Mouse (Mus musculus) embryonic facial prominence, embryonic 13.5 days (tissue): ENCODE measurements around the gene Olfr1431. TPM values are rescaled to one million over a fixed set of nuclear protein-coding genes. Genes with fewer than 3 reads are reported as not detected.
"Not testable (repeated sequence)": the region's sequence is repeated elsewhere in the genome, so short reads cannot be mapped to it uniquely, and the experiment has no call there.

ENCODE experiments used
- ATAC-seq: fragments of 200-750 bp; cut with Nextera tagmentation; 2 replicates; pipeline ENCODE4 v1.8.0; 2017; ENCODE audit warnings: low read depth; ENCODE audit not compliant: insufficient number of reproducible peaks, insufficient read depth, low FRiP score, low TSS enrichment
- H3K27ac ChIP-seq: fragments of 300-500 bp; sonication (generic); 2 replicates; pipeline ENCODE4 v1.5.1; 2015; ENCODE audit warnings: moderate library complexity, mild to moderate bottlenecking, inconsistent platforms
- H3K27me3 ChIP-seq: fragments of 300-500 bp; sonication (generic); 2 replicates; pipeline ENCODE4 v1.6.1; 2015; ENCODE audit warnings: mild to moderate bottlenecking, inconsistent platforms
- H3K36me3 ChIP-seq: fragments of 300-500 bp; sonication (generic); 2 replicates; pipeline ENCODE4 v1.6.1; 2015; ENCODE audit warnings: mild to moderate bottlenecking, inconsistent platforms
- H3K4me1 ChIP-seq: fragments of 300-500 bp; sonication (generic); 2 replicates; pipeline ENCODE4 v1.6.1; 2015; ENCODE audit warnings: inconsistent platforms
- H3K4me2 ChIP-seq: fragments of 300-500 bp; sonication (generic); 2 replicates; pipeline ENCODE4 v1.6.1; 2015; ENCODE audit warnings: moderate library complexity, mild to moderate bottlenecking, inconsistent platforms
- H3K4me3 ChIP-seq: fragments of 300-500 bp; sonication (generic); 2 replicates; pipeline ENCODE4 v1.5.1; 2015; ENCODE audit warnings: mild to moderate bottlenecking, inconsistent platforms
- H3K9ac ChIP-seq: fragments of 300-500 bp; sonication (generic); 2 replicates; pipeline ENCODE4 v1.6.1; 2015; ENCODE audit warnings: mild to moderate bottlenecking, inconsistent platforms
- H3K9me3 ChIP-seq: fragments of 300-500 bp; sonication (generic); 2 replicates; pipeline ENCODE4 v1.6.1; 2016; ENCODE audit warnings: inconsistent platforms
- WGBS: fragments of 180-500 bp; shearing (Covaris S2); methylation state at CpG from one replicate; pipeline ENCODE4 v1.1.7; 2015; ENCODE audit warnings: mixed read lengths; 5-methylcytosine and 5-hydroxymethylcytosine counted together
- polyA plus RNA-seq: library from polyadenylated mRNA; unstranded; fragments of >200 nt; fragmentation: Nextera tagmentation; extraction: Ambion mirVana; gene quantifications from 2 replicates; pipeline ENCODE4 v1.2.1, GENCODE M21; 2015

Olfr1431 gene
- not detected in 2 replicates for polyA plus RNA-seq

DNA sequence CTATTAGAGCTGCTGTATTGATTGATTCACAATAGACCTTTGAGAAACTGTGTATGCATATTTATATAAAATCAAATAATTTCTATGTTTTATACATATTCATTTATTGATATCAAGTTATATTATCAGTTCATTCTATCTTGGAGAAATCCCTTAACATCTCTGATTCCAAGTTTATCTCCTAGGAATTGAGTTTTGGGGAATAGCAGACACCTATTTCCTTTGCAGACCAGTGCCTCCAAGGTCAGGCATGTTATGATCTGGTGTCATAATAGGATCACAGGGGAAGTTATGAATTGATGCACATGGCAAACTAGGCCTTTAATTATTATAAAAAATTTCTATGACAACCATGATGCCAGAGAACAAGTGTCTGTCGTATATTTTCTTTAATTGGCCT lies at the start of gene Olfr1431:
Gene Olfr1431 (plus strand): TSS at position 301 of the 400 bp plus-strand sequence.
- no peak within 1 kb of the TSS for H3K27ac ChIP-seq
- H3K36me3 ChIP-seq = no peaks in the 10 kb centered on the region
- H3K4me2 ChIP-seq = no peak within 1 kb of the TSS
- 75% methylated on average over 1 of the region's 1 CpGs for WGBS
- no peaks in the 10 kb centered on the region for H3K27me3 ChIP-seq
- H3K9ac ChIP-seq = no peak within 1 kb of the TSS
- no peak for ATAC-seq
- H3K4me1 ChIP-seq = no peaks in the 10 kb centered on the region
- no peaks in the 10 kb centered on the region for H3K9me3 ChIP-seq
- H3K4me3 ChIP-seq = no peak within 1 kb of the TSS

DNA sequence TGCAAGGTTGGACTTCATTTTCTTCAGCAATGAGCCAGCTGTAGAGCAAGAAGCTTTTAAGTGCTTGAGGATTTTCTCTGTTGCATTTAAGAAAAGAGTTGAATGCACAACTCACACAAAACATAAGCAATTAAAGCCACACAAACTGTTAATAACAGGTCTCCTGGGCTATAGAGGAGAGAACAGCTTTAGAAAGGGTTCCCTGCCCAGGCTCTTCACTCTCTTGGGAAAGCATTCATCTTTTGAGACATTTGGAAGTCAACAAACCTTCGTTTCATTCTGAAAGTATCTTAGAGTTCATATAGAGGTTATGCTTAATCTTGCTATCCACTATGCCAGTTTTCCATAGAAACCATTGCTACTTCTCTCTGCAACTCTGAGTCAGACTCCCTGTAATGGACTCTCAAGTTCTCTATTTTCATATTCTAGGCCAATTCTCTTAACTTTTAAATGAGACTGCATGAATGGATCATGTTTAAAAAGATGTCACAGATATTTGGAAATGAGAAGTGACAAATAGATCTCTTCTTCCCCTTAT lies 30.3 kb upstream of the Olfr1431 start, which contains the start of gene Olfr1555-ps1:
Gene Olfr1555-ps1 (minus strand): TSS at position 51 of the 538 bp plus-strand sequence.
- not testable (repeated sequence) for H3K36me3 ChIP-seq, H3K9ac ChIP-seq, H3K4me2 ChIP-seq, H3K27me3 ChIP-seq, ATAC-seq, H3K27ac ChIP-seq, H3K9me3 ChIP-seq, H3K4me3 ChIP-seq, H3K4me1 ChIP-seq
- WGBS = 58% methylated on average over 1 of the region's 1 CpGs

DNA sequence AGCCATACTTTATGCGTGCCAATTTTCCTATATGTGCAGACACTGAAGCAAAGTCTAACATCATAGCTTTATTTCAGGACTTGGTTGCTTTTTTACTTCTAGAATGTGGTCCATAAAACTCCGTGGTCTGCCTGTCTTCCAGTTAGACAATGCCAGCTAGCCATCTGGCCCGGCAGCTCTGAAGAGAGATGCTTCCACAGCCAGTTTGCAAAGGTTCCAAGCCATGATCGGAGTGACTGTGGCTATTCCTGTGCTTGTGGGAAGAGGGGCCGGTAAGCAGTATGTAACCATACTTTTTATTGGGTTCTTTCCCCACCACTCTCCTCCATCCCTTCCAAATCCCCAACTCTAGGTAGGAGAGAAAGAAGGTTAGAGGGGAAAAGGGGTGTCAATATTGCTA lies 25.0 kb upstream of the Olfr1431 start:
- H3K4me3 ChIP-seq, H3K9me3 ChIP-seq, H3K9ac ChIP-seq, H3K27ac ChIP-seq, H3K36me3 ChIP-seq, H3K4me2 ChIP-seq, H3K4me1 ChIP-seq, H3K27me3 ChIP-seq, ATAC-seq: not testable (repeated sequence)
- WGBS = 82% methylated on average over 5 of the region's 5 CpGs

DNA sequence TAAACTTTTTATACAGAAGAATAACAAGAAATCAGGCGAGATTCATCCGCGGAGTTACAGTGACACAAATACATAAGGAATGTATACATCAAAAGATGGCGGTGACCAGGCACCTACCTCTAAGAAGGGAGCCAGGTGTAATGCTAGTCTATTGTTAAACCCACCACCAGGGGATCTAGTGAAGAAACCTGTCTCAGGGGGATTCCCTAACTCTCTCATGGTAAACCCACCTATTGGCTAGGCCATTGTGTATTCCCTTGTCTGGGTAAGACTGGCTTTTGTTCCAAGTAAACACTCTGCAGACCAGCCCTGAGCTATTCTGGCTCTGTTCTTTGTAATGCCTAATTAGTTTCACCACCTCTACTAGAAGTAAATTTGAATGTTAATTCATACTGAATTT lies 1.4 kb upstream of the Olfr1431 start:
- H3K4me3 ChIP-seq, H3K9ac ChIP-seq, H3K4me2 ChIP-seq, H3K36me3 ChIP-seq, H3K27ac ChIP-seq, H3K4me1 ChIP-seq, H3K9me3 ChIP-seq, H3K27me3 ChIP-seq, ATAC-seq: not testable (repeated sequence)
- whole genome bisulfite sequencing = 80% methylated on average over 4 of the region's 4 CpGs

DNA sequence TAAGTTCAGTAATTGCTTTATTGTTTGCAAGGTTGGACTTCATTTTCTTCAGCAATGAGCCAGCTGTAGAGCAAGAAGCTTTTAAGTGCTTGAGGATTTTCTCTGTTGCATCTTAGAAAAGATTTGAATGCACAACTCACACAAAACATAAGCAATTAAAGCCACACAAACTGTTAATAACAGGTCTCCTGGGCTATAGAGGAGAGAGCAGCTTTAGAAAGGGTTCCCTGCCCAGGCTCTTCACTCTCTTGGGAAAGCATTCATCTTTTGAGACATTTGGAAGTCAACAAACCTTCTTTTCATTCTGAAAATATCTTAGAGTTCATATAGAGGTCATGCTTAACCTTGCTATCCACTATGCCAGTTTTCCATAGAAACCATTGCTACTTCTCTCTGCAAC lies 32.1 kb downstream of the Olfr1431 start, which contains the start of gene Olfr1432:
Gene Olfr1432 (minus strand): TSS at position 101 of the 400 bp plus-strand sequence.
- H3K4me3 ChIP-seq, H3K9me3 ChIP-seq, H3K4me1 ChIP-seq, H3K4me2 ChIP-seq, H3K36me3 ChIP-seq, H3K27me3 ChIP-seq, H3K9ac ChIP-seq, ATAC-seq, H3K27ac ChIP-seq: not testable (repeated sequence)

DNA sequence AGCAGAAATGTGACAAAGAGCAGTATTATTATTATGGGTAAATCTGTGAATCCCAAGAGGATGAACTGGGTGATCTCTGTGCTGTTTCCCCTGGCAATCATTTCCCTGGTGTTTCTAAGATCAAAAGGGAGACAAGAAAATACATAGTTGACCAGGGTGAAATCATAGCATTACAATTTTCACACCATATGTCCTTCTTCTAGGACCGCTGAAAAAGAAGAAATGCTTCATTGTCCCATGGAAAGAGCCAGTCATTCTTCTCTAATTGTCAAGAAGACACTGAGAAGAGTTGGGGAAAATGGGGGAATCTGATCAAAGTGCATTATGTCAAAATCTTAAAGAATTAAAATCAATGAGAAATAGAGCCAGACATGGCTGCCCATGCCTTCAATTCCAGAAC lies 41.1 kb downstream of the Olfr1431 start, which contains the start of gene Olfr262:
Gene Olfr262 (minus strand): TSS at position 101 of the 400 bp plus-strand sequence.
- Histone ChIP-seq H3K36me3 (no peaks in the 10 kb centered on the region), H3K4me2 (no peak within 1 kb of the TSS), H3K4me3 (no peak within 1 kb of the TSS), H3K9ac (no peak within 1 kb of the TSS), H3K27me3 (no peaks in the 10 kb centered on the region), H3K4me1 (no peaks in the 10 kb centered on the region), H3K9me3 (no peaks in the 10 kb centered on the region), H3K27ac (no peak within 1 kb of the TSS)
- no peak for ATAC-seq
- 63% methylated on average over 1 of the region's 1 CpGs for WGBS

DNA sequence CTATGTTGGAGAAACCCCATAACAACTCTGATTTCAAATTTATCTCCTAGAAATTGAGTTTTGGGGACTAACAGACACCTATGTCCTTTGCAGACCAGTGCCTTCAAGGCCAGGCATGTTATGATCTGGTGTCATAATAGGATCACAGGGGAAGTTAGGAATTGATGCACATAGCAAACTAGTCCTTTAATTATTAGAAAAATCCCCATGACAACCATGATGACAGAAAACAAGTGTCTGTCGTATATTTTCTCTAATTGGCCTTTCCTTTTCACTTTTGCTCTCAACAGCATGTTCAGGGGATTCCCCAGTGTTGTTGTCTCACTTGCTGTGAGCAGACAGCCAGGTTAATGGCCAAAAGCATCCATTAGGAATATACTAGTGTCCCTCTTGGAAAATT lies 60.3 kb downstream of the Olfr1431 start, which contains the start of gene Olfr235:
Gene Olfr235 (plus strand): TSS at position 301 of the 400 bp plus-strand sequence.
- no peaks in the 10 kb centered on the region for H3K36me3 ChIP-seq
- no peak within 1 kb of the TSS for H3K4me2 ChIP-seq
- no peak within 1 kb of the TSS for H3K9ac ChIP-seq
- no peak within 1 kb of the TSS for H3K4me3 ChIP-seq
- ATAC-seq = no peak
- no peak within 1 kb of the TSS for H3K27ac ChIP-seq
- no peaks in the 10 kb centered on the region for H3K27me3 ChIP-seq
- no peaks in the 10 kb centered on the region for H3K9me3 ChIP-seq
- WGBS = 54% methylated on average over 1 of the region's 1 CpGs
- H3K4me1 ChIP-seq = no peaks in the 10 kb centered on the region

Other genes with a start within 250 kb of the Olfr1431 start
- gene Osbp, start 234.7 kb upstream of the Olfr1431 start, polyA plus RNA-seq = 5.0 and 7.0 TPM in 2 replicates
- not detected in 2 replicates for gene Olfr1423, start 159.3 kb upstream of the Olfr1431 start, polyA plus RNA-seq
- gene Olfr1424, start 138.0 kb upstream of the Olfr1431 start, polyA plus RNA-seq = not detected in 2 replicates
- gene Olfr1425, start 122.9 kb upstream of the Olfr1431 start, polyA plus RNA-seq = not detected in 2 replicates
- not detected in 2 replicates for gene Olfr1426, start 108.6 kb upstream of the Olfr1431 start, polyA plus RNA-seq
- not detected in 2 replicates for gene Olfr1427, start 97.3 kb upstream of the Olfr1431 start, polyA plus RNA-seq
- gene Olfr1428, start 84.7 kb upstream of the Olfr1431 start, polyA plus RNA-seq = not detected in 2 replicates
- not detected in 2 replicates for gene Olfr76, start 77.4 kb upstream of the Olfr1431 start, polyA plus RNA-seq
- not detected in 2 replicates for gene Olfr1555-ps1, start 30.5 kb upstream of the Olfr1431 start, polyA plus RNA-seq
- not detected in 2 replicates for gene Olfr1432, start 32.0 kb downstream of the Olfr1431 start, polyA plus RNA-seq
- not detected in 2 replicates for gene Olfr262, start 41.0 kb downstream of the Olfr1431 start, polyA plus RNA-seq
- gene Olfr235, start 60.4 kb downstream of the Olfr1431 start, polyA plus RNA-seq = 0.19 TPM in 1 of 2 replicates, not detected in the other
- gene Olfr1434, start 79.2 kb downstream of the Olfr1431 start, polyA plus RNA-seq = 0.47 TPM in 1 of 2 replicates, not detected in the other
- not detected in 2 replicates for gene Olfr1436, start 98.5 kb downstream of the Olfr1431 start, polyA plus RNA-seq
- 0.07 TPM in 1 of 2 replicates, not detected in the other for gene Olfr1437, start 124.5 kb downstream of the Olfr1431 start, polyA plus RNA-seq
- not detected in 2 replicates for gene Olfr1438-ps1, start 135.3 kb downstream of the Olfr1431 start, polyA plus RNA-seq
- gene Olfr1440, start 186.6 kb downstream of the Olfr1431 start, polyA plus RNA-seq = 0.19 TPM in 1 of 2 replicates, not detected in the other
- not detected in 2 replicates for gene Olfr1441, start 216.8 kb downstream of the Olfr1431 start, polyA plus RNA-seq
- not detected in 2 replicates for gene Pfpl, start 227.3 kb downstream of the Olfr1431 start, polyA plus RNA-seq